Mouse (Mus musculus): ENCODE results near the gene Calm3. TPM values are rescaled to one million over a fixed set of nuclear protein-coding genes. Genes with fewer than 3 reads are reported as not detected.

The Calm3 gene
- polyA plus RNA-seq, 1 experiment from 2014 or later = 404 TPM

- no peaks in the 10 kb centered on the region for H3K36me3 ChIP-seq
- no peak overlapping the region for H3K4me3 ChIP-seq (replicated peaks)
- H3K27me3 ChIP-seq (replicated peaks) = no peaks in the 10 kb centered on the region
- H3K27ac ChIP-seq (replicated peaks) = no peak overlapping the region
- no peak overlapping the region for H3K4me2 ChIP-seq
- H3K4me1 ChIP-seq = peaks cover 48% of the 10 kb centered on the region
- ATAC-seq (ENCODE audit: low FRiP score) = no peak
- WGBS = 42% methylated on average over 4 of the region's 4 CpGs
- H3K9me3 ChIP-seq (replicated peaks) = no peaks in the 10 kb centered on the region
- no peak overlapping the region for H3K9ac ChIP-seq (replicated peaks)
Observed at GRCm38 (mm10) chr7:16937312-16937711, 13.4 kb upstream of the Calm3 start.

GRCm38 (mm10) chr7:16932704-16933577 is 9.0 kb upstream of the Calm3 start:
- Histone ChIP-seq H3K36me3 (no peaks in the 10 kb centered on the region), H3K4me2 (peak overlapping the region; percentile 21), H3K27ac (replicated peaks) (peak overlapping the region; percentile 81), H3K4me3 (replicated peaks) (no peak overlapping the region), H3K4me1 (peaks cover 31% of the 10 kb centered on the region), H3K27me3 (replicated peaks) (no peaks in the 10 kb centered on the region), H3K9ac (replicated peaks) (no peak overlapping the region), H3K9me3 (replicated peaks) (no peaks in the 10 kb centered on the region)
- peak; percentile 67 for ATAC-seq (ENCODE audit: low FRiP score)
- 36% methylated on average over 14 of the region's 14 CpGs for WGBS

- no peak overlapping the region for H3K4me2 ChIP-seq
- H3K9me3 ChIP-seq (replicated peaks) = no peaks in the 10 kb centered on the region
- no peak overlapping the region for H3K4me3 ChIP-seq (replicated peaks)
- WGBS = 18% methylated on average over 14 of the region's 14 CpGs
- H3K4me1 ChIP-seq = peaks cover 27% of the 10 kb centered on the region
- H3K27ac ChIP-seq (replicated peaks) = peak overlapping the region; percentile 81
- no peaks in the 10 kb centered on the region for H3K36me3 ChIP-seq
- peak; percentile 58 for ATAC-seq (ENCODE audit: low FRiP score)
- no peak overlapping the region for H3K9ac ChIP-seq (replicated peaks)
- no peaks in the 10 kb centered on the region for H3K27me3 ChIP-seq (replicated peaks)
Observed at GRCm38 (mm10) chr7:16931968-16932627, 8.2 kb upstream of the Calm3 start.

- Histone ChIP-seq H3K27ac (replicated peaks) (no peak overlapping the region), H3K27me3 (replicated peaks) (no peaks in the 10 kb centered on the region), H3K4me1 (peaks cover 27% of the 10 kb centered on the region), H3K9me3 (replicated peaks) (no peaks in the 10 kb centered on the region), H3K4me3 (replicated peaks) (no peak overlapping the region), H3K9ac (replicated peaks) (no peak overlapping the region), H3K36me3 (no peaks in the 10 kb centered on the region), H3K4me2 (no peak overlapping the region)
- ATAC-seq (ENCODE audit: low FRiP score) = no peak
- 3% methylated on average over 1 of the region's 1 CpGs for WGBS
Observed at GRCm38 (mm10) chr7:16930850-16931249, 6.9 kb upstream of the Calm3 start.

- Histone ChIP-seq H3K4me3 (replicated peaks) (no peak overlapping the region), H3K27ac (replicated peaks) (no peak overlapping the region), H3K27me3 (replicated peaks) (no peaks in the 10 kb centered on the region), H3K9me3 (replicated peaks) (no peaks in the 10 kb centered on the region), H3K36me3 (no peaks in the 10 kb centered on the region), H3K4me2 (no peak overlapping the region), H3K4me1 (peaks cover 23% of the 10 kb centered on the region), H3K9ac (replicated peaks) (no peak overlapping the region)
- WGBS = 51% methylated on average over 2 of the region's 2 CpGs
- ATAC-seq (ENCODE audit: low FRiP score) = no peak
Observed at GRCm38 (mm10) chr7:16928341-16928740, 4.4 kb upstream of the Calm3 start.

GRCm38 (mm10) chr7:16923283-16924036 is 454 bp downstream of the Calm3 start:
- H3K9ac ChIP-seq (replicated peaks) = peak overlapping the region; percentile 88
- peak overlapping the region; percentile 99 for H3K27ac ChIP-seq (replicated peaks)
- peaks cover 10% of the 10 kb centered on the region for H3K36me3 ChIP-seq
- H3K4me3 ChIP-seq (replicated peaks) = peak overlapping the region; percentile 86
- peak overlapping the region; percentile 80 for H3K4me2 ChIP-seq
- H3K4me1 ChIP-seq = peaks cover 48% of the 10 kb centered on the region
- under 1% methylated on average over 55 of the region's 57 CpGs for WGBS
- H3K27me3 ChIP-seq (replicated peaks) = no peaks in the 10 kb centered on the region
- H3K9me3 ChIP-seq (replicated peaks) = no peaks in the 10 kb centered on the region
- peak; percentile 11 for ATAC-seq (ENCODE audit: low FRiP score)

- Histone ChIP-seq H3K27ac (replicated peaks) (peak overlapping the region; percentile 99), H3K27me3 (replicated peaks) (no peaks in the 10 kb centered on the region), H3K9me3 (replicated peaks) (no peaks in the 10 kb centered on the region), H3K4me2 (peak overlapping the region; percentile 80), H3K9ac (replicated peaks) (peak overlapping the region; percentile 88), H3K36me3 (peaks cover 20% of the 10 kb centered on the region), H3K4me3 (replicated peaks) (peak overlapping the region; percentile 86), H3K4me1 (peaks cover 58% of the 10 kb centered on the region)
- WGBS = 30% methylated on average over 10 of the region's 10 CpGs
- 0 out of 2 replicates have a peak, but pooled peaks have one; percentile 1 for ATAC-seq (ENCODE audit: low FRiP score)
Observed at GRCm38 (mm10) chr7:16922360-16922973, 1.4 kb downstream of the Calm3 start.

- peak overlapping the region; percentile 86 for H3K4me3 ChIP-seq (replicated peaks)
- peak overlapping the region; percentile 80 for H3K4me2 ChIP-seq
- H3K4me1 ChIP-seq = peaks cover 64% of the 10 kb centered on the region
- H3K9me3 ChIP-seq (replicated peaks) = no peaks in the 10 kb centered on the region
- peak overlapping the region; percentile 99 for H3K27ac ChIP-seq (replicated peaks)
- H3K9ac ChIP-seq (replicated peaks) = peak overlapping the region; percentile 88
- no peak for ATAC-seq (ENCODE audit: low FRiP score)
- H3K27me3 ChIP-seq (replicated peaks) = no peaks in the 10 kb centered on the region
- H3K36me3 ChIP-seq = peaks cover 26% of the 10 kb centered on the region
- WGBS = 33% methylated on average over 6 of the region's 6 CpGs
Observed at GRCm38 (mm10) chr7:16921881-16922335, 2.0 kb downstream of the Calm3 start.

GRCm38 (mm10) chr7:16920818-16921791 is 2.8 kb downstream of the Calm3 start:
- Histone ChIP-seq H3K4me1 (peaks cover 65% of the 10 kb centered on the region), H3K4me2 (peak overlapping the region; percentile 80), H3K27ac (replicated peaks) (peak overlapping the region; percentile 99), H3K4me3 (replicated peaks) (peak overlapping the region; percentile 86), H3K27me3 (replicated peaks) (no peaks in the 10 kb centered on the region), H3K9ac (replicated peaks) (peak overlapping the region; percentile 88), H3K9me3 (replicated peaks) (no peaks in the 10 kb centered on the region), H3K36me3 (peaks cover 34% of the 10 kb centered on the region)
- no peak for ATAC-seq (ENCODE audit: low FRiP score)
- WGBS = 44% methylated on average over 21 of the region's 21 CpGs

GRCm38 (mm10) chr7:16920150-16920579 is 3.7 kb downstream of the Calm3 start:
- H3K9ac ChIP-seq (replicated peaks) = peak overlapping the region; percentile 34; the same call in 1 of the 2 replicates
- no peaks in the 10 kb centered on the region for H3K9me3 ChIP-seq (replicated peaks)
- WGBS = 78% methylated on average over 7 of the region's 7 CpGs
- H3K4me1 ChIP-seq = peaks cover 65% of the 10 kb centered on the region
- ATAC-seq (ENCODE audit: low FRiP score) = no peak
- H3K27me3 ChIP-seq (replicated peaks) = no peaks in the 10 kb centered on the region
- peaks cover 42% of the 10 kb centered on the region for H3K36me3 ChIP-seq
- H3K4me3 ChIP-seq (replicated peaks) = peak overlapping the region; percentile 8
- H3K4me2 ChIP-seq = peak overlapping the region; percentile 80
- peak overlapping the region; percentile 11; the same call in 1 of the 2 replicates for H3K27ac ChIP-seq (replicated peaks)

Measured in neural tube, embryonic 15.5 days (tissue).